Mouse (Mus musculus): ENCODE results near the gene Zgrf1.

Zgrf1 gene

GRCm38 (mm10) chr3:127634101-127634983 is 81.1 kb downstream of the Zgrf1 start:
- intact Hi-C loops (cut with DNase I) = loop anchor here (5.0 kb wide), 1 partner anchor 313 kb away; no protein-coding TSS in a partner anchor

- intact Hi-C loops (cut with DNase I) = loop anchor here (5.0 kb wide), 1 partner anchor 312 kb away; no protein-coding TSS in a partner anchor
Observed at GRCm38 (mm10) chr3:127634984-127635349, 81.7 kb downstream of the Zgrf1 start.

- intact Hi-C loops (cut with DNase I) = no loop called here
Observed at GRCm38 (mm10) chr3:127639875-127640761, 86.8 kb downstream of the Zgrf1 start.

GRCm38 (mm10) chr3:127640762-127641700 is 87.7 kb downstream of the Zgrf1 start:
- intact Hi-C loops (cut with DNase I) = no loop called here

- intact Hi-C loops (cut with DNase I) = no loop called here
Observed at GRCm38 (mm10) chr3:127642211-127642610, 88.9 kb downstream of the Zgrf1 start.

GRCm38 (mm10) chr3:127646156-127646825 is 93.0 kb downstream of the Zgrf1 start:
- intact Hi-C loops (cut with DNase I) = no loop called here

GRCm38 (mm10) chr3:127651742-127652653 is 98.7 kb downstream of the Zgrf1 start:
- intact Hi-C loops (cut with DNase I) = no loop called here

- intact Hi-C loops (cut with DNase I) = no loop called here
Observed at GRCm38 (mm10) chr3:127660712-127661111, 107.4 kb downstream of the Zgrf1 start.

GRCm38 (mm10) chr3:127661646-127662531 is 108.6 kb downstream of the Zgrf1 start:
- intact Hi-C loops (cut with DNase I) = no loop called here

Small RNA genes within 50 kb of the gene (microRNA-seq; reads per million reads assigned to microRNA genes)
- gene Mir302a (0.34 to 4.1 reads per million in 2 experiments), gene Mir302b (1.3 to 2.7 reads per million in 2 experiments), gene Mir302c (0.46 to 0.49 reads per million in 2 experiments), gene Mir302d (1.8 to 3.6 reads per million in 2 experiments), gene Mir367 (0 reads per million in 2 experiments)
